Comparison of ENCODE assay signal across 13 mouse cellular contexts in genomic region chr6:100928791-100929758, GRCm38 (mm10).
DNase-seq lines count a peak whose midpoint lies in the region; ATAC-seq and TF ChIP-seq lines count a peak whose summit lies in the region.
"Had no signal": no experiment of that assay in that cellular context is flagged by ENCODE, and none has a peak within 500 bp of the region (broad histone marks: within the 10 kb centered on the region; RNA-seq: fewer than 3 reads in every experiment).

No protein-coding gene starts in this region.

- intact Hi-C loops in heart, postnatal 25 days (cut with DNase I) = no loop called here

- H3K4me3 ChIP-seq in heart, embryonic 11.5 days (ENCODE audit: low read depth, low read length) = no peak overlapping the region
- H3K4me3 ChIP-seq in midbrain, postnatal 0 days (ENCODE audit: low read depth, low read length) = no peak overlapping the region
- no peak overlapping the region for H3K4me3 ChIP-seq in midbrain, embryonic 10.5 days
- no peak overlapping the region for H3K4me3 ChIP-seq in embryonic facial prominence, embryonic 15.5 days (replicated peaks)
- no peak overlapping the region for H3K4me3 ChIP-seq in limb, embryonic 15.5 days
- H3K4me3 ChIP-seq: heart, adult 2 months; stomach, embryonic 15.5 days had no signal

- H3K4me2 ChIP-seq in heart, embryonic 11.5 days = peak overlapping the region; percentile 45
- no peak overlapping the region for H3K4me2 ChIP-seq in midbrain, postnatal 0 days (ENCODE audit: low read depth, low read length, poor library complexity, severe bottlenecking)
- no peak overlapping the region for H3K4me2 ChIP-seq in embryonic facial prominence, embryonic 15.5 days (replicated peaks)
- H3K4me2 ChIP-seq in limb, embryonic 15.5 days = peak overlapping the region; percentile 17; the same call in 1 of the 2 replicates
- H3K4me2 ChIP-seq: stomach, embryonic 15.5 days had no signal

- WGBS in heart, embryonic 11.5 days (ENCODE audit: insufficient replicate concordance) = 45% methylated on average over 16 of the region's 16 CpGs
- WGBS in midbrain, postnatal 0 days = 63% methylated on average over 16 of the region's 16 CpGs
- WGBS in midbrain, embryonic 10.5 days = 82% methylated on average over 16 of the region's 16 CpGs
- WGBS in embryonic facial prominence, embryonic 15.5 days = 49% methylated on average over 16 of the region's 16 CpGs
- WGBS in limb, embryonic 15.5 days = 38% methylated on average over 16 of the region's 16 CpGs

- H3K27me3 ChIP-seq in heart, embryonic 11.5 days (ENCODE audit: control insufficient read depth, insufficient read depth, low read length) = no peaks in the 10 kb centered on the region
- no peaks in the 10 kb centered on the region for H3K27me3 ChIP-seq in midbrain, postnatal 0 days (ENCODE audit: insufficient read depth, low read length)
- no peaks in the 10 kb centered on the region for H3K27me3 ChIP-seq in midbrain, embryonic 10.5 days (ENCODE audit: low read depth, poor library complexity, severe bottlenecking)
- H3K27me3 ChIP-seq in embryonic facial prominence, embryonic 15.5 days = no peaks in the 10 kb centered on the region
- H3K27me3 ChIP-seq in limb, embryonic 15.5 days = peaks cover 6% of the 10 kb centered on the region; the same call in 1 of the 2 replicates
- H3K27me3 ChIP-seq: stomach, embryonic 15.5 days had no signal

- H3K4me1 ChIP-seq in heart, embryonic 11.5 days (ENCODE audit: control insufficient read depth, insufficient read depth, low read length) = peaks cover 20% of the 10 kb centered on the region
- H3K4me1 ChIP-seq in midbrain, postnatal 0 days (ENCODE audit: insufficient read depth, low read length) = peaks cover 2% of the 10 kb centered on the region; the same call in 1 of the 2 replicates
- no peaks in the 10 kb centered on the region for H3K4me1 ChIP-seq in midbrain, embryonic 10.5 days
- H3K4me1 ChIP-seq in embryonic facial prominence, embryonic 15.5 days = peaks cover 23% of the 10 kb centered on the region
- peaks cover 22% of the 10 kb centered on the region for H3K4me1 ChIP-seq in limb, embryonic 15.5 days

- H3K9ac ChIP-seq in heart, embryonic 11.5 days (ENCODE audit: low read depth, low read length) = no peak overlapping the region
- H3K9ac ChIP-seq in midbrain, postnatal 0 days (replicated peaks; ENCODE audit: low read length, poor library complexity, severe bottlenecking) = no peak overlapping the region
- no peak overlapping the region for H3K9ac ChIP-seq in embryonic facial prominence, embryonic 15.5 days
- H3K9ac ChIP-seq in limb, embryonic 15.5 days = no peak overlapping the region
- H3K9ac ChIP-seq: liver, embryonic 14.5 days; stomach, embryonic 15.5 days had no signal

- no peak for ATAC-seq in heart, embryonic 11.5 days (replicated peaks; ENCODE audit: insufficient number of reproducible peaks, low FRiP score, low TSS enrichment)
- ATAC-seq in midbrain, postnatal 0 days (ENCODE audit: low FRiP score) = peak; percentile 16; the same call in 1 of the 2 replicates
- ATAC-seq in embryonic facial prominence, embryonic 15.5 days (ENCODE audit: insufficient number of reproducible peaks, low FRiP score, low TSS enrichment, low read depth) = no peak
- no peak for ATAC-seq in limb, embryonic 15.5 days (ENCODE audit: insufficient number of reproducible peaks, low FRiP score, low TSS enrichment, low read depth)

- no peak overlapping the region for H3K27ac ChIP-seq in heart, embryonic 11.5 days (ENCODE audit: low read depth, low read length)
- no peak overlapping the region; the same call in 1 of the 2 replicates for H3K27ac ChIP-seq in midbrain, postnatal 0 days (ENCODE audit: low read depth, low read length)
- H3K27ac ChIP-seq in midbrain, embryonic 10.5 days (replicated peaks) = no peak overlapping the region
- peak overlapping the region; percentile 65 for H3K27ac ChIP-seq in embryonic facial prominence, embryonic 15.5 days (replicated peaks)
- H3K27ac ChIP-seq in limb, embryonic 15.5 days = no peak overlapping the region; the same call in 1 of the 2 replicates
- H3K27ac ChIP-seq: heart, adult 2 months; kidney, postnatal 0 days; liver, embryonic 14.5 days; stomach, embryonic 15.5 days had no signal

- no peak for DNase-seq in heart, postnatal 25 days (ENCODE audit: low spot score)
- DNase-seq in midbrain, postnatal 0 days (ENCODE audit: low spot score) = no peak
- no peak for DNase-seq in midbrain, embryonic 10.5 days (ENCODE audit: low spot score)
- DNase-seq in cerebellum, adult 9-11 months = no peak
- DNase-seq in adrenal gland, postnatal 36 days = no peak
- DNase-seq: lung, postnatal 36 days had no signal

- H3K9me3 ChIP-seq in heart, embryonic 11.5 days (replicated peaks; ENCODE audit: control insufficient read depth, low read length) = no peaks in the 10 kb centered on the region
- no peaks in the 10 kb centered on the region for H3K9me3 ChIP-seq in midbrain, postnatal 0 days (ENCODE audit: low read length)
- no peaks in the 10 kb centered on the region for H3K9me3 ChIP-seq in midbrain, embryonic 10.5 days (replicated peaks)
- H3K9me3 ChIP-seq in embryonic facial prominence, embryonic 15.5 days (replicated peaks) = no peaks in the 10 kb centered on the region
- H3K9me3 ChIP-seq in limb, embryonic 15.5 days = no peaks in the 10 kb centered on the region
- H3K9me3 ChIP-seq: stomach, embryonic 15.5 days had no signal

- no peak for TF ChIP-seq CTCF in midbrain, postnatal 0 days (IDR thresholded peaks at IDR 0.05)

- no peaks in the 10 kb centered on the region for H3K36me3 ChIP-seq in heart, embryonic 11.5 days (ENCODE audit: control insufficient read depth, insufficient read depth, low read length)
- H3K36me3 ChIP-seq in midbrain, postnatal 0 days (ENCODE audit: insufficient read depth, low read length) = no peaks in the 10 kb centered on the region
- no peaks in the 10 kb centered on the region for H3K36me3 ChIP-seq in midbrain, embryonic 10.5 days
- H3K36me3 ChIP-seq in embryonic facial prominence, embryonic 15.5 days = no peaks in the 10 kb centered on the region
- H3K36me3 ChIP-seq in limb, embryonic 15.5 days = no peaks in the 10 kb centered on the region
- H3K36me3 ChIP-seq: stomach, embryonic 15.5 days had no signal

Comparison
In these comparisons a context has a peak if more than half of its experiments do, and no peak if none do; other contexts are left out.
1. H3K4me2 ChIP-seq: peak in heart, embryonic 11.5 days (single experiment) and limb, embryonic 15.5 days (single experiment); none in midbrain, postnatal 0 days (single experiment) and embryonic facial prominence, embryonic 15.5 days (single experiment).